Mouse (Mus musculus): ENCODE data around the gene Bicdl1.

- TF ChIP-seq POLR2A (IDR thresholded peaks at IDR 0.05; ENCODE audit: borderline replicate concordance, control insufficient read depth, low read depth, low read length) (no peak), CTCF (IDR thresholded peaks at IDR 0.05; ENCODE audit: control insufficient read depth, insufficient read depth, low read length) (no peak)
Observed at GRCm38 (mm10) chr5:115712487-115712886, 18.9 kb downstream of the Bicdl1 start.
